Mouse (Mus musculus) small intestine, adult 2 months (tissue): ENCODE results near the gene Prkcb. TPM values are rescaled to one million over a fixed set of nuclear protein-coding genes. Genes with fewer than 3 reads are reported as not detected.
A peak's percentile ranks its signal among the peaks of the same experiment; 100 is the strongest.

ENCODE experiments used
- H3K27ac ChIP-seq: fragments of 200-500 bp; 2 replicates; pipeline ENCODE4 v1.5.1; 2012; ENCODE audit warnings: low read depth, low read length, control low read depth, inconsistent platforms; ENCODE audit not compliant: insufficient read depth
- H3K27me3 ChIP-seq: fragments of 200-500 bp; 2 replicates; pipeline ENCODE4 v1.6.1; 2012; ENCODE audit warnings: mild to moderate bottlenecking, moderate library complexity, low read length, inconsistent platforms; ENCODE audit not compliant: control insufficient read depth, insufficient read depth
- H3K36me3 ChIP-seq: fragments of 200-500 bp; 2 replicates; pipeline ENCODE4 v1.6.1; 2012; ENCODE audit warnings: mild to moderate bottlenecking, low read length, control low read depth, inconsistent platforms; ENCODE audit not compliant: control insufficient read depth, insufficient read depth
- H3K4me1 ChIP-seq: fragments of 200-500 bp; 2 replicates; pipeline ENCODE4 v1.6.1; 2012; ENCODE audit warnings: low read length, inconsistent platforms, mixed read lengths; ENCODE audit not compliant: control insufficient read depth, insufficient read depth, insufficient read length
- H3K4me3 ChIP-seq: fragments of 200-500 bp; 2 replicates; pipeline ENCODE4 v1.5.1; 2012; ENCODE audit warnings: low read depth, mild to moderate bottlenecking, control low read depth, inconsistent platforms, low read length, moderate library complexity
- CTCF ChIP-seq: fragments of 200-500 bp; IDR thresholded peaks from 2 replicates; pipeline ENCODE4 v1.5.1; 2012; ENCODE audit warnings: low read depth, mild to moderate bottlenecking, control low read depth, inconsistent platforms, low read length, moderate library complexity, mixed read lengths; ENCODE audit not compliant: insufficient replicate concordance, insufficient read length; ENCODE audit errors: extremely low read depth
- POLR2A ChIP-seq: fragments of 200-500 bp; IDR thresholded peaks from 2 replicates; pipeline ENCODE4 v1.6.1; 2012; ENCODE audit warnings: low read depth, mild to moderate bottlenecking, control low read depth, inconsistent platforms, low read length, moderate library complexity
- WGBS: fragments of 180-500 bp; shearing (Covaris S2); methylation state at CpG from one replicate; pipeline ENCODE4 v1.1.7; 2018; 5-methylcytosine and 5-hydroxymethylcytosine counted together
- polyA plus RNA-seq: library from polyadenylated mRNA; depleted of rRNA; stranded (reverse); fragments of >200 nt; gene quantifications from 2 replicates; pipeline ENCODE4 v1.2.3, GENCODE M21; 2012

Gene Prkcb
- polyA plus RNA-seq, 1 experiment = 6.1 TPM

DNA sequence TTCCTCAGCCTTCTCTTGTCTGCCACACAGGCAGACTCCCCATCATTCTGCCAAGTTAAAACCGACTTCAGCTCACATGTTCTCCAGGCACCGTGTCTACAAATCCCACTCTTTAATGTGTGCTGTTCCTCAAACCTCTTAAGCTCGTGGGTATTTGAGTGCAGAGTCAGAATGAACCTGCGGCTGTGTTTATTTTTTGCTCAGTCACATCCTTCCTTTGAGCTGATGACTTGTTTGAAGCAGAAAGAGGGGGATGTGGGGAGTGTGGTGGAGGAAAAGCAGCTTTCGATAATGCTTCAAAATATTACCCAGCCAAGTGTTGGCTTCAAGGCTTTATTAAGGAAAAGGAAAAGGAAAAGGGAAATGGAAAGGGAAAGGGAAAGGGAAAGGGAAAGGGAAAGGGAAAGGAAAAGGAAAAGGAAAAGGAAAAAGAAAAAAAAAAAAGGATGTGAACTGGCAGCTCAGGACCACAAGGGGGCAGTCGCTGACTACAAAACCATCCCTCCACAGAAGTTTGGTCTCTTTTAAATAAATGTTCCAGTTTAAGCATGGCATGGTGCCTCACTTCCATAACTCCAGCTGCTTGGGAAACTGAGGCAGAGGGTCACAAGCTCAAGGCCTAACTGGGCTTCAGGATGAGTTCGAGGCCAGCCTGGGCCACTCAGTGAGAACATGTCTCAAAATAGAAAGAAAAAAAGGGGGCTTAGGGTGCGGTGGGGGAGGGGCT, 177.4 kb downstream of the Prkcb start:
- Histone ChIP-seq H3K4me1 (no peaks in the 10 kb centered on the region), H3K27ac (no peak overlapping the region), H3K27me3 (no peaks in the 10 kb centered on the region), H3K4me3 (no peak overlapping the region), H3K36me3 (no peaks in the 10 kb centered on the region)
- 38% methylated on average over 8 of the region's 8 CpGs for WGBS
- TF ChIP-seq POLR2A (no peak), CTCF (peak; percentile 45; the same call in 1 of the 2 replicates)

GRCm38 (mm10) chr7:122466722-122467121, 178.2 kb downstream of the Prkcb start:
- Histone ChIP-seq H3K27ac (no peak overlapping the region), H3K36me3 (no peaks in the 10 kb centered on the region), H3K27me3 (no peaks in the 10 kb centered on the region), H3K4me3 (no peak overlapping the region), H3K4me1 (no peaks in the 10 kb centered on the region)
- no peak for TF ChIP-seq POLR2A
- no peak for TF ChIP-seq CTCF
- 57% methylated on average over 2 of the region's 2 CpGs for WGBS

- no peaks in the 10 kb centered on the region for H3K36me3 ChIP-seq
- H3K4me1 ChIP-seq = no peaks in the 10 kb centered on the region
- TF ChIP-seq CTCF (no peak), POLR2A (no peak)
- no peaks in the 10 kb centered on the region for H3K27me3 ChIP-seq
- no peak overlapping the region for H3K27ac ChIP-seq
- no peak overlapping the region for H3K4me3 ChIP-seq
- WGBS = 72% methylated on average over 8 of the region's 8 CpGs
Measured at GRCm38 (mm10) chr7:122467831-122468230, 179.3 kb downstream of the Prkcb start.

GRCm38 (mm10) chr7:122470370-122471280, 182.1 kb downstream of the Prkcb start:
- Histone ChIP-seq H3K4me1 (no peaks in the 10 kb centered on the region), H3K27me3 (no peaks in the 10 kb centered on the region), H3K36me3 (no peaks in the 10 kb centered on the region), H3K27ac (no peak overlapping the region), H3K4me3 (no peak overlapping the region)
- TF ChIP-seq CTCF (peak; percentile 71; the same call in 1 of the 2 replicates), POLR2A (no peak)
- WGBS = 53% methylated on average over 18 of the region's 18 CpGs

DNA sequence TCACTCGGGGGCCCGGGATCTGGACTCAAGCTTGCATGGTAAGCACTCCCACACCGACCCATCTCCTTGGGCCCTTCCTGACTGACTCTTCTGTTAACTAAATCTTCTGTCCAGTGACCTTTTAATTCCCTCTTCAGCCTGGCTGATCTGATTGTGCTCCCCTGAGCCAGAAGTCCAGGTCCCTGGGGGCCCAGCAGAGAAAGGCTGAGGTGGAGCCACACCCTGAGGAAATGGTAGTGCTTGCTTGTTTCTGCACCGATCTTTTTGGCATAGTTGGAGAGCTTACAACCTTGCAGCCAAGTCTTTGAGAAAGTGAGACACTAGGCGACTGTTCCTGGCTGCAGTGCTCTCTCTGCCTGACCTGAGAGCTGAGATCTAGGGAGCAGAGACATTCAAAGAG, 183.7 kb downstream of the Prkcb start:
- 62% methylated on average over 5 of the region's 5 CpGs for WGBS
- no peak overlapping the region for H3K27ac ChIP-seq
- H3K4me1 ChIP-seq = no peaks in the 10 kb centered on the region
- H3K36me3 ChIP-seq = no peaks in the 10 kb centered on the region
- H3K27me3 ChIP-seq = no peaks in the 10 kb centered on the region
- no peak overlapping the region for H3K4me3 ChIP-seq
- no peak for TF ChIP-seq CTCF
- no peak for TF ChIP-seq POLR2A

DNA sequence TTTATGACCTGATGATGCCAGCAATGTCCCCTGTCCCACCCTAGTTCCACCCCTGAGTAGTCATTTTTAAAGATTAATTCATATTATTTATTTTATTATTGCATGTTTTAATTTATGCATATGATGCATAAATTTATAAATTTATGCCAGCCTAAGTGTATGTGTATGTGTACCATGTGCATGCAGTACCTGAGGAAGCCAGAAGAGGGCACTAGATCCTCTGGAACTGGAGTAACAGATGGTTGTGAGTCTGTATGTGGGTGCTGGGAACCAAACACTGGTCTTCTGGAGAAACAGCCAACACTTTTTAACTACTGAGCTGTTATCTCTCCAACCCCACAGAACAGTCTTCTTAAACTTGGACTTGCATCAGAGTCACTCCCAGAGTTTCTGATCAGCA, 186.5 kb downstream of the Prkcb start:
- Histone ChIP-seq H3K36me3 (no peaks in the 10 kb centered on the region), H3K4me1 (no peaks in the 10 kb centered on the region), H3K4me3 (no peak overlapping the region), H3K27ac (no peak overlapping the region), H3K27me3 (no peaks in the 10 kb centered on the region)
- TF ChIP-seq CTCF (no peak), POLR2A (no peak)

GRCm38 (mm10) chr7:122476697-122477096, 188.1 kb downstream of the Prkcb start:
- TF ChIP-seq POLR2A (no peak), CTCF (no peak)
- H3K4me1 ChIP-seq = no peaks in the 10 kb centered on the region
- no peak overlapping the region for H3K4me3 ChIP-seq
- H3K27ac ChIP-seq = no peak overlapping the region
- 82% methylated on average over 6 of the region's 6 CpGs for WGBS
- H3K36me3 ChIP-seq = no peaks in the 10 kb centered on the region
- H3K27me3 ChIP-seq = no peaks in the 10 kb centered on the region
